16 mouse cellular contexts compared by ENCODE assay signal in the genomic region with DNA sequence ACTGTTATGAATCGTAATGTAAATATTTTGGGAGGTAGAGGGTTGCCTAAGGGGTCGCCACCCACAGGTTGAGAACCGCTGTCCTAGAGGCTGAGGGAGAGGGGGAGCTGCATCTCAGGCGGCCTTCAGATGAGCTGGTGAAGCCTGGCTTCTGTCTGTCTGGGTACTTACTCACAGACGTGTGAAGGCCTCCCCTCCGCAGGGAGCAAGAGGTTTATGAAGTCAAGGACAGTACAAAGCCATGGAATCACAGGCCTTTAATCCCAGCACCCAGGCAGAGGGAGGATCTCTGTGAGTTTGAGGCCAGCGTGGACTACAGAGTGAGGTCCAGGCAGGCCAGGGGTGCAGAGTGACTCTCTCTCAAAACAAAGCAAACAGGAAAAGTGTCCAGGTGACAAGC. TPM values are rescaled to one million over a fixed set of nuclear protein-coding genes. Genes with fewer than 3 reads are reported as not detected.
DNase-seq lines count a peak whose midpoint lies in the region; ATAC-seq and TF ChIP-seq lines count a peak whose summit lies in the region.
"Had no signal": no experiment of that assay in that cellular context is flagged by ENCODE, and none has a peak within 500 bp of the region (broad histone marks: within the 10 kb centered on the region; RNA-seq: fewer than 3 reads in every experiment).

No protein-coding gene starts in this region.

- H3K27ac ChIP-seq in gastrocnemius, adult 2 months = peak overlapping the region; percentile 32
- peak overlapping the region; percentile 97 for H3K27ac ChIP-seq in left cerebral cortex, adult 2 months
- 0 out of 2 replicates have a peak overlapping the region, but pooled peaks have one; percentile 52 for H3K27ac ChIP-seq in midbrain, embryonic 14.5 days (replicated peaks; ENCODE audit: low read depth, low read length)
- H3K27ac ChIP-seq: limb, embryonic 10.5 days; liver, embryonic 14.5 days had no signal

- no peak for ATAC-seq in midbrain, embryonic 14.5 days (ENCODE audit: low FRiP score, low TSS enrichment)

- no peaks in the 10 kb centered on the region for H3K9me3 ChIP-seq in midbrain, embryonic 14.5 days (ENCODE audit: control insufficient read depth, low read length)
- H3K9me3 ChIP-seq: G1E; limb, embryonic 10.5 days had no signal

- no peak overlapping the region for H3K4me2 ChIP-seq in midbrain, embryonic 14.5 days (ENCODE audit: low read length)
- H3K4me2 ChIP-seq: heart, embryonic 11.5 days had no signal

- intact Hi-C loops in gastrocnemius, adult 2 months (cut with DNase I) = no loop called here
- intact Hi-C loops in left cerebral cortex, adult 2 months (cut with DNase I) = no loop called here
- intact Hi-C loops in left cerebral cortex, postnatal 14 days (cut with DNase I) = no loop called here

- 70% methylated on average over 7 of the region's 7 CpGs for WGBS in midbrain, embryonic 14.5 days

- H3K4me3 ChIP-seq in gastrocnemius, adult 2 months = no peak overlapping the region
- no peak overlapping the region for H3K4me3 ChIP-seq in left cerebral cortex, adult 2 months
- H3K4me3 ChIP-seq in midbrain, embryonic 14.5 days (replicated peaks; ENCODE audit: low read depth, low read length) = no peak overlapping the region
- H3K4me3 ChIP-seq: limb, embryonic 10.5 days had no signal

- H3K27me3 ChIP-seq in midbrain, embryonic 14.5 days (ENCODE audit: control insufficient read depth, insufficient read depth, low read length) = no peaks in the 10 kb centered on the region

- no peak overlapping the region for H3K9ac ChIP-seq in midbrain, embryonic 14.5 days (replicated peaks; ENCODE audit: low read length)
- H3K9ac ChIP-seq: liver, embryonic 14.5 days had no signal

- no peak for TF ChIP-seq CTCF in gastrocnemius, adult 2 months (IDR thresholded peaks at IDR 0.05)
- TF ChIP-seq CTCF in left cerebral cortex, adult 2 months (IDR thresholded peaks at IDR 0.05) = no peak

- H3K4me1 ChIP-seq in midbrain, embryonic 14.5 days (ENCODE audit: control insufficient read depth, insufficient read depth, low read length) = 0 out of 2 replicates have a peak, but pooled peaks cover 3% of the 10 kb centered on the region

- no peaks in the 10 kb centered on the region for H3K36me3 ChIP-seq in midbrain, embryonic 14.5 days (ENCODE audit: control insufficient read depth, insufficient read depth, low read length)

- no peak for DNase-seq in gastrocnemius, adult 2 months
- DNase-seq in gastrocnemius, adult 18-20 months (ENCODE audit: low spot score) = no peak
- no peak for DNase-seq in left cerebral cortex, adult 2 months (ENCODE audit: extremely low spot score in 1 of 2, low spot score in 2 of 2)
- no peak for DNase-seq in left cerebral cortex, postnatal 14 days (ENCODE audit: low spot score in 2 of 2)
- peak; percentile 50 to 67 for DNase-seq in adrenal gland, postnatal 36 days
- no peak for DNase-seq in midbrain, embryonic 14.5 days
- DNase-seq in ovary, postnatal 36 days (ENCODE audit: low spot score) = no peak
- DNase-seq in lung, postnatal 4 days = no peak
- DNase-seq: B cell, adult 2 months; cerebellum, adult 9-10 months; kidney, adult 11 months; kidney, postnatal 14 days had no signal

RNA-seq across cellular contexts. Expression of a gene that starts 21.0 kb away (rescaled TPM):
- total RNA-seq in gastrocnemius, adult 2 months (2021) = 1 to 10 TPM; 2.6 to 4.0 TPM
- 1 to 10 TPM; 2.5 to 2.6 TPM for total RNA-seq in gastrocnemius, adult 18-20 months (2021)
- 1 to 10 TPM; 6.5 to 6.9 TPM for total RNA-seq in left cerebral cortex, adult 2 months (2021)
- total RNA-seq in left cerebral cortex, postnatal 14 days (2021) = 10 to 100 TPM; 10.9 to 12.3 TPM
- total RNA-seq in adrenal gland, postnatal 36 days (2021) = 10 to 100 TPM; 14.7 to 16.0 TPM
- polyA plus RNA-seq in midbrain, embryonic 14.5 days (2014; fragmentation: Nextera tagmentation; extraction: Ambion mirVana) = 5.0 and 6.9 TPM in 2 replicates

RNA-seq across cellular contexts. Expression of a gene that starts 33.5 kb away (rescaled TPM):
- total RNA-seq in gastrocnemius, adult 2 months (2021) = 10 to 100 TPM; 25.1 to 27.8 TPM
- total RNA-seq in gastrocnemius, adult 18-20 months (2021) = 10 to 100 TPM; 25.5 to 31.9 TPM
- total RNA-seq in left cerebral cortex, adult 2 months (2021) = 10 to 100 TPM; 46.7 to 48.9 TPM
- total RNA-seq in left cerebral cortex, postnatal 14 days (2021) = 10 to 100 TPM; 52.3 to 53.7 TPM
- 1 to 10 TPM; 1.7 to 2.3 TPM for total RNA-seq in adrenal gland, postnatal 36 days (2021)
- polyA plus RNA-seq in midbrain, embryonic 14.5 days (2014; fragmentation: Nextera tagmentation; extraction: Ambion mirVana) = 0.28 and 0.53 TPM in 2 replicates
- polyA plus RNA-seq: G1E had no signal

RNA-seq across cellular contexts. Expression of a gene that starts 51.0 kb away (rescaled TPM):
- 1 to 10 TPM; 3.0 to 3.8 TPM for total RNA-seq in gastrocnemius, adult 2 months (2021)
- 1 to 10 TPM; 2.5 to 3.5 TPM for total RNA-seq in gastrocnemius, adult 18-20 months (2021)
- 1,000 to 10,000 TPM in 1 of 2 experiments, 100 to 1,000 TPM in 1; 990 to 1,034 TPM for total RNA-seq in left cerebral cortex, adult 2 months (2021)
- 1,000 to 10,000 TPM; 1,227 to 1,286 TPM for total RNA-seq in left cerebral cortex, postnatal 14 days (2021)
- 10 to 100 TPM; 46.2 to 53.5 TPM for total RNA-seq in adrenal gland, postnatal 36 days (2021)
- polyA plus RNA-seq in midbrain, embryonic 14.5 days (2014; fragmentation: Nextera tagmentation; extraction: Ambion mirVana) = 6,974 and 7,359 TPM in 2 replicates

Comparison
In these comparisons a context has a peak if more than half of its experiments do, and no peak if none do; other contexts are left out.
1. DNase-seq: peak in adrenal gland, postnatal 36 days (2 of 2); none in gastrocnemius, adult 2 months (single experiment), gastrocnemius, adult 18-20 months (single experiment), left cerebral cortex, adult 2 months (0 of 2), left cerebral cortex, postnatal 14 days (0 of 2), midbrain, embryonic 14.5 days (single experiment), ovary, postnatal 36 days (single experiment) and lung, postnatal 4 days (0 of 2).
2. H3K27ac ChIP-seq: peak in every context shown above with its lines; median percentile 97 in left cerebral cortex, adult 2 months; 52 in midbrain, embryonic 14.5 days; 32 in gastrocnemius, adult 2 months.
3. RNA of a gene that starts 33.5 kb away (total RNA-seq): 52.3 to 53.7 TPM in left cerebral cortex, postnatal 14 days, 46.7 to 48.9 TPM in left cerebral cortex, adult 2 months, 25.5 to 31.9 TPM in gastrocnemius, adult 18-20 months and 25.1 to 27.8 TPM in gastrocnemius, adult 2 months; 1.7 to 2.3 TPM in adrenal gland, postnatal 36 days; every median in the first group is over 4 times any median in the second.
4. RNA of a gene that starts 51.0 kb away (total RNA-seq): 1,227 to 1,286 TPM in left cerebral cortex, postnatal 14 days and 990 to 1,034 TPM in left cerebral cortex, adult 2 months; 46.2 to 53.5 TPM in adrenal gland, postnatal 36 days, 3.0 to 3.8 TPM in gastrocnemius, adult 2 months and 2.5 to 3.5 TPM in gastrocnemius, adult 18-20 months; every median in the first group is over 10 times any median in the second.